Mouse (Mus musculus): ENCODE results near the gene Gm20388. TPM values are rescaled to one million over a fixed set of nuclear protein-coding genes. Genes with fewer than 3 reads are reported as not detected.

Gm20388 gene
- polyA plus RNA-seq, 1 experiment from 2014 or later: not detected

DNA sequence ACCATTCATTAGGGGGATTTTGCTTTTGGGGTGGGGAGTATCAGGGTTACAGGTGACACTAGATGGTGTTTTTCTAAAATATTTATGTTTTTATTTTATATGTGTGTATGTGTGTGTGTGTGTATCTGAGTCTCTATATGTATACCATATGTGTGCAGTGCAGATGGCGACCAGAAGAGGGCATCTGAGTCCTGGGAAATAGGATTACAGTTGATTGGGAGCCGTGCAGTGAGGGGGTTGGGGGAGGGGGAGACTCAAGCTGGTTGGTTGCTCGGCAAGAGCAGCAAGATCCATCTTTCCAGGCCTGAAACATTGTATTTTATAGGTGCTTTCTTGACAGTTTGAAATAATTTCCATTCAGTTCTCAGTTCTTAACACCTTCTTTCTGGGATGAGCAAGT lies 1816.5 kb downstream of the Gm20388 start:
- TF ChIP-seq CTCF (IDR thresholded peaks at IDR 0.05; ENCODE audit: low read depth): no peak
- no peak overlapping the region for H3K9ac ChIP-seq (ENCODE audit: low read depth, low read length)
- no peaks in the 10 kb centered on the region; the same call in 1 of the 2 replicates for H3K4me1 ChIP-seq (replicated peaks; ENCODE audit: control insufficient read depth, insufficient read depth, low read length)
- peaks cover 38% of the 10 kb centered on the region for H3K27me3 ChIP-seq (replicated peaks; ENCODE audit: control insufficient read depth, insufficient read depth, low read length)
- no peaks in the 10 kb centered on the region for H3K9me3 ChIP-seq (ENCODE audit: control insufficient read depth)
- H3K27ac ChIP-seq (ENCODE audit: low read depth, low read length): no peak overlapping the region
- H3K36me3 ChIP-seq (ENCODE audit: control insufficient read depth, insufficient read depth): no peaks in the 10 kb centered on the region
- WGBS: 57% methylated on average over 3 of the region's 3 CpGs
- no peak for ATAC-seq
- no peak overlapping the region for H3K4me3 ChIP-seq (ENCODE audit: low read depth, low read length)
- no peak overlapping the region for H3K4me2 ChIP-seq (replicated peaks; ENCODE audit: low read depth)

DNA sequence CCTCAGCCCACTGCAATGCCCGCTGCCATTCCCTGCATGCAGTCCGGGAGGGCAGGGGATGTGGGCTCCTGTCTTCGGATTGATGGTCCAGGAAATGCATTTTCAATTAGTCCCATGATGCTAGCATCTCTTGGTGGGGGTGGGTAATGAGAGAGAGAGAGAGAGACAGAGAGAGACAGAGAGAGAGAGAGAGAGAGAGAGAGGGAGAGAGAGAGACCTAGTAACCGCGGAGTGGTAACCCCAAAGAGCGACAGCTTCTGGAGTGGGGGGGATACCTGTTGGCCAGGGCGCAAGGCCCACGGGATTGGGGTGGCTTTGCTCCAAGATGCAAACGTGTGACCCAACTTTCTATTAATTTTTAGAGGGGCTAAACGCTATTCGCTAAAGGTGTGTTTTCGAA lies 1818.7 kb downstream of the Gm20388 start, which contains the start of gene Jph3:
Gene Jph3 (plus strand): TSS at position 301 of the 400 bp plus-strand sequence.
- Histone ChIP-seq H3K9me3 (ENCODE audit: control insufficient read depth) (no peaks in the 10 kb centered on the region), H3K4me1 (replicated peaks; ENCODE audit: control insufficient read depth, insufficient read depth, low read length) (no peaks in the 10 kb centered on the region; the same call in 1 of the 2 replicates), H3K27ac (ENCODE audit: low read depth, low read length) (no peak within 1 kb of the TSS), H3K9ac (ENCODE audit: low read depth, low read length) (no peak within 1 kb of the TSS), H3K36me3 (ENCODE audit: control insufficient read depth, insufficient read depth) (no peaks in the 10 kb centered on the region), H3K4me2 (replicated peaks; ENCODE audit: low read depth) (peak within 1 kb of the TSS; percentile 64), H3K4me3 (ENCODE audit: low read depth, low read length) (peak within 1 kb of the TSS; percentile 34), H3K27me3 (replicated peaks; ENCODE audit: control insufficient read depth, insufficient read depth, low read length) (peaks cover 46% of the 10 kb centered on the region)
- no peak for TF ChIP-seq CTCF (IDR thresholded peaks at IDR 0.05; ENCODE audit: low read depth)
- ATAC-seq: no peak
- WGBS: 10% methylated on average over 12 of the region's 12 CpGs

DNA sequence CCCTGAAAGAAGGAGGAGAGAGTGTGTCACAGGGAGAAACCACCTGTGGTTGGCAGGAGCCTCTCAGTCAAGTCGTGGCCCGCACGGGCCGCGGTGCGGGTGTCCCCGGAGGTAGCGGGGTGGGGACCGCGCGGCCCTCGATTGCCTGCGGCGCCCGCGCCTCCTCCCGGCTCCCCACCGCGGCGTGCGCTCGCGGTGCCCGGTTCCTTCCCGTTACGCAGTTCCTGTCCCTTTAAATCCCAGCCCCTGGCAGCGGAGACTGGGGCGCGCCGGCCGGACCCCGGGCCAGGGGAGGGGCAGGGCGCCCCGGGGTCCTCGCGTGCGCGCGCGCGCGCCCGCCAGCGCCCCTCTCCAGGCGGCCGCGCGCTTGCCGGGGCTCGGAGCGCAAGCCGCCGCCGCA lies 1819.1 kb downstream of the Gm20388 start:
- TF ChIP-seq CTCF (IDR thresholded peaks at IDR 0.05; ENCODE audit: low read depth): no peak
- Histone ChIP-seq H3K4me2 (replicated peaks; ENCODE audit: low read depth) (peak overlapping the region; percentile 64), H3K36me3 (ENCODE audit: control insufficient read depth, insufficient read depth) (no peaks in the 10 kb centered on the region), H3K27me3 (replicated peaks; ENCODE audit: control insufficient read depth, insufficient read depth, low read length) (peaks cover 46% of the 10 kb centered on the region), H3K27ac (ENCODE audit: low read depth, low read length) (no peak overlapping the region), H3K9me3 (ENCODE audit: control insufficient read depth) (no peaks in the 10 kb centered on the region), H3K4me3 (ENCODE audit: low read depth, low read length) (peak overlapping the region; percentile 34), H3K9ac (ENCODE audit: low read depth, low read length) (no peak overlapping the region), H3K4me1 (replicated peaks; ENCODE audit: control insufficient read depth, insufficient read depth, low read length) (no peaks in the 10 kb centered on the region; the same call in 1 of the 2 replicates)
- no peak for ATAC-seq
- WGBS: 1% methylated on average over 38 of the region's 54 CpGs

DNA sequence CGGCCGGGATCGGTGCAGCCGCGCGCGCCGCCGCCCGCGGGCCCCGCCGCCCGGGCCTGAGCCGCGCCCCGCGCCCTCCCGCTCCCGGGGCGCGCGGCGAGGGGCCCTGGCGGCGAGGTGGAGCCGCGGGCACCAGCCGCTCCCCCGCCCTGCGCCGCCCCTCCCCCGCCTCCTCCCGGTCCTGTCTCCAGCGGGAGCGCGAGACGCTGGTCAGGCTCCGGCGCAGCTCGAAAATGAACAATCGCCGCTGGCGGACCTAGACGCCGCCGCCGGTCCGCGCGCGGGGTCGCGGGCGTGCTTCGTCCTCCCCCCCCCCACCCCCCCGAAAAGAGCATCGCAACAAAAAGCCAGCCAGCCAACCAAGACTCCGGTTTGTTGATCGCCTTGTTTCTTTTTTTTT lies 1819.5 kb downstream of the Gm20388 start:
- no peak overlapping the region for H3K27ac ChIP-seq (ENCODE audit: low read depth, low read length)
- H3K27me3 ChIP-seq (replicated peaks; ENCODE audit: control insufficient read depth, insufficient read depth, low read length): peaks cover 46% of the 10 kb centered on the region
- peak overlapping the region; percentile 34 for H3K4me3 ChIP-seq (ENCODE audit: low read depth, low read length)
- 0% methylated on average over 53 of the region's 60 CpGs for WGBS
- H3K9ac ChIP-seq (ENCODE audit: low read depth, low read length): no peak overlapping the region
- H3K4me2 ChIP-seq (replicated peaks; ENCODE audit: low read depth): peak overlapping the region; percentile 64
- no peaks in the 10 kb centered on the region for H3K9me3 ChIP-seq (ENCODE audit: control insufficient read depth)
- no peaks in the 10 kb centered on the region; the same call in 1 of the 2 replicates for H3K4me1 ChIP-seq (replicated peaks; ENCODE audit: control insufficient read depth, insufficient read depth, low read length)
- H3K36me3 ChIP-seq (ENCODE audit: control insufficient read depth, insufficient read depth): no peaks in the 10 kb centered on the region
- ATAC-seq: no peak
- no peak for TF ChIP-seq CTCF (IDR thresholded peaks at IDR 0.05; ENCODE audit: low read depth)

DNA sequence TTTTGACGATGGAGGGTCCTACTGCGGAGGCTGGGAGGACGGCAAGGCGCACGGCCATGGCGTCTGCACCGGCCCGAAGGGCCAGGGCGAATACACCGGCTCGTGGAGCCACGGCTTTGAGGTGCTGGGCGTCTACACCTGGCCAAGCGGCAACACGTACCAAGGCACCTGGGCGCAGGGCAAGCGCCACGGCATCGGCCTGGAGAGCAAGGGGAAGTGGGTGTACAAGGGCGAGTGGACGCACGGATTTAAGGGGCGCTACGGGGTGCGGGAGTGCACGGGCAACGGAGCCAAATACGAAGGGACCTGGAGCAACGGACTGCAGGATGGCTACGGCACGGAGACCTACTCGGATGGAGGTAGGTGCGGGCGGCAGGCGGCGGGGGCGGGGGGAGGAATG lies 1820.0 kb downstream of the Gm20388 start:
- no peaks in the 10 kb centered on the region for H3K9me3 ChIP-seq (ENCODE audit: control insufficient read depth)
- under 1% methylated on average over 33 of the region's 37 CpGs for WGBS
- H3K36me3 ChIP-seq (ENCODE audit: control insufficient read depth, insufficient read depth): no peaks in the 10 kb centered on the region
- H3K9ac ChIP-seq (ENCODE audit: low read depth, low read length): no peak overlapping the region
- ATAC-seq: no peak
- H3K4me3 ChIP-seq (ENCODE audit: low read depth, low read length): peak overlapping the region; percentile 23
- H3K27ac ChIP-seq (ENCODE audit: low read depth, low read length): no peak overlapping the region
- peaks cover 46% of the 10 kb centered on the region for H3K27me3 ChIP-seq (replicated peaks; ENCODE audit: control insufficient read depth, insufficient read depth, low read length)
- no peak overlapping the region; the same call in 1 of the 2 replicates for H3K4me2 ChIP-seq (replicated peaks; ENCODE audit: low read depth)
- no peaks in the 10 kb centered on the region for H3K4me1 ChIP-seq (replicated peaks; ENCODE audit: control insufficient read depth, insufficient read depth, low read length)
- no peak for TF ChIP-seq CTCF (IDR thresholded peaks at IDR 0.05; ENCODE audit: low read depth)

DNA sequence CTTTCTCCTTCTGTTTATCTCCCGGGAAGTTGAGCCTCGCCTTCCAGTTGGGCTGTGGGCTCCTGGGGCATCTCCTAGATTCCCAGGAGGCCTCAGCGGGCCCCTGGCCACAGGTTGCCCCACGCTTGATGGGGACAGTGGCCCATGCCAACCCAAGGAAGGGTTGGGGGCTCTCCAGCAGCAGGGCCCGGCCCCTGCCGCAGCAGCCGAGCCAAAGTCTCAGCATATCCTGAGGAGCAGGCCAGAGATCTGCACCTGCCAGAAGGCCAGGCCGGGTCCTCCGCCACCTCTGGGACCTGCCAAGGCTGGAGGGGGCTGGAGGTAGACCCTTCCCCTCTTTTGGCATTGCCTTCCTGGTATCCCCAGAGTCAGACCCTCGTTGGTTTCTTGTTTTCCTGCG lies 1820.4 kb downstream of the Gm20388 start:
- Histone ChIP-seq H3K9me3 (ENCODE audit: control insufficient read depth) (no peaks in the 10 kb centered on the region), H3K9ac (ENCODE audit: low read depth, low read length) (no peak overlapping the region), H3K4me1 (replicated peaks; ENCODE audit: control insufficient read depth, insufficient read depth, low read length) (no peaks in the 10 kb centered on the region), H3K36me3 (ENCODE audit: control insufficient read depth, insufficient read depth) (no peaks in the 10 kb centered on the region), H3K4me3 (ENCODE audit: low read depth, low read length) (no peak overlapping the region), H3K27ac (ENCODE audit: low read depth, low read length) (no peak overlapping the region), H3K4me2 (replicated peaks; ENCODE audit: low read depth) (no peak overlapping the region), H3K27me3 (replicated peaks; ENCODE audit: control insufficient read depth, insufficient read depth, low read length) (peaks cover 46% of the 10 kb centered on the region)
- no peak for ATAC-seq
- 5% methylated on average over 10 of the region's 11 CpGs for WGBS
- TF ChIP-seq CTCF (IDR thresholded peaks at IDR 0.05; ENCODE audit: low read depth): no peak
